ENCODE assay signal across 8 mouse cellular contexts in genomic region chr9:36796781-36797555, GRCm38 (mm10). TPM values are rescaled to one million over a fixed set of nuclear protein-coding genes. Genes with fewer than 3 reads are reported as not detected.
DNase-seq lines count a peak whose midpoint lies in the region; ATAC-seq lines count a peak whose summit lies in the region.

TSS of gene Ei24 (minus strand) at chr9:36797393.

- peak within 1 kb of the TSS; percentile 81 for H3K4me2 ChIP-seq in hindbrain, embryonic 13.5 days

- peaks cover 33% of the 10 kb centered on the region for H3K4me1 ChIP-seq in hindbrain, embryonic 13.5 days (replicated peaks)

- peak within 1 kb of the TSS; percentile 83 for H3K27ac ChIP-seq in hindbrain, embryonic 13.5 days

- peak within 1 kb of the TSS; percentile 97 for H3K4me3 ChIP-seq in hindbrain, embryonic 13.5 days

- H3K27me3 ChIP-seq in hindbrain, embryonic 13.5 days: no peaks in the 10 kb centered on the region

- DNase-seq in R1 (ENCODE audit: low read depth, low spot score): peak; percentile 72
- peak; percentile 99 for DNase-seq in cerebellum, postnatal 25 days
- peak; percentile 77 to 87 for DNase-seq in frontal cortex, postnatal 25 days (ENCODE audit: low spot score in 2 of 2)
- DNase-seq in layer of hippocampus, postnatal 25 days (ENCODE audit: extremely low spot score in 1 of 2, low spot score in 1 of 2): peak; percentile 83 to 87
- DNase-seq in lung, postnatal 14 days: peak; percentile 97
- DNase-seq in ovary, postnatal 36 days (ENCODE audit: low spot score): peak; percentile 96
- peak; percentile 84 for DNase-seq in thymus, postnatal 14 days

- H3K36me3 ChIP-seq in hindbrain, embryonic 13.5 days: peaks cover 9% of the 10 kb centered on the region

- H3K9ac ChIP-seq in hindbrain, embryonic 13.5 days: peak within 1 kb of the TSS; percentile 98

- H3K9me3 ChIP-seq in hindbrain, embryonic 13.5 days: no peaks in the 10 kb centered on the region

- under 1% methylated on average over 56 of the region's 66 CpGs for WGBS in hindbrain, embryonic 13.5 days

- ATAC-seq in hindbrain, embryonic 13.5 days (ENCODE audit: low FRiP score): peak; percentile 99

RNA-seq across cellular contexts. Expression of gene Ei24, which starts in this region (rescaled TPM):
- polyA plus RNA-seq in hindbrain, embryonic 13.5 days (2015; fragmentation: Nextera tagmentation; extraction: Ambion mirVana): 113 and 122 TPM in 2 replicates
- 100 to 1,000 TPM; 101 to 104 TPM for total RNA-seq in layer of hippocampus, postnatal 25 days (2021)

Comparison
In these comparisons a context has a peak if more than half of its experiments do, and no peak if none do; other contexts are left out.
1. Peak in every context shown above with its lines: DNase-seq, ATAC-seq, H3K4me3 ChIP-seq and H3K27ac ChIP-seq.